Mouse (Mus musculus) erythroblast, adult 5-6 weeks (primary cell): Measurements from ENCODE around the gene Folr2. TPM values are rescaled to one million over a fixed set of nuclear protein-coding genes. Genes with fewer than 3 reads are reported as not detected.

Experiments used
- ATAC-seq: replicated peaks from 2 replicates; pipeline ENCODE4 v1.8.0; 2016; ENCODE audit warnings: moderate number of reproducible peaks, mild to moderate bottlenecking, moderate TSS enrichment, inconsistent platforms; ENCODE audit not compliant: poor library complexity, low FRiP score, severe bottlenecking
- total RNA-seq, 2 experiments: library from RNA; stranded (forward) in 1 of 2; stranded (reverse) in 1 of 2; fragments of 150-400 nt in 1 of 2; fragments of 200-764, 138-1000 nt in 1 of 2; gene quantifications; 2 replicates each; pipeline versions ENCODE4 v1.2.3 to v1.2.4; 2015 to 2017; ENCODE audit warnings: low replicate concordance in 2 of 2

Gene Folr2
- total RNA-seq (2015; ENCODE audit: low replicate concordance): 3.6 TPM in 1 of 2 replicates, not detected in the other
- total RNA-seq (2017; ENCODE audit: low replicate concordance): not detected in 2 replicates

DNA sequence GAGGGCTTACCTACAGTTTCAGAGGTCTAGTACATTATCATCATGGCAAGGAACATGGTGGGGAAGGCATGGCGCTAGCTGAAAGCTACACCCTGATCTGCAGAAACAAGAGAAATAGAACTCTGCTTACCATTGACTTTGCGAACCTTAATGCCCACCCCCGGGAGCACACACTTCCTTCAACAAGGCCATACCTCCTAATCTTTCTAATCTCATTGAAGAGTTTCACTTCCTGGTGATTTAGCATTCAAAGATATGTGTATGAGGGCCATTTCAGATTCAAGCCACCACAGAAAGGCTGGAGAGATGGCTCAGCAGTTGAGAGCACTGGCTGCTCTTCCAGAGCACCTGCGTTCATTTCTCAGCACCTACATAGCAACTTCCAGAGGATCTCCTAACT, at the start of gene Folr2:
Folr2 (minus strand) TSS at position 101 of the 400 bp plus-strand sequence.
- ATAC-seq: no peak

DNA sequence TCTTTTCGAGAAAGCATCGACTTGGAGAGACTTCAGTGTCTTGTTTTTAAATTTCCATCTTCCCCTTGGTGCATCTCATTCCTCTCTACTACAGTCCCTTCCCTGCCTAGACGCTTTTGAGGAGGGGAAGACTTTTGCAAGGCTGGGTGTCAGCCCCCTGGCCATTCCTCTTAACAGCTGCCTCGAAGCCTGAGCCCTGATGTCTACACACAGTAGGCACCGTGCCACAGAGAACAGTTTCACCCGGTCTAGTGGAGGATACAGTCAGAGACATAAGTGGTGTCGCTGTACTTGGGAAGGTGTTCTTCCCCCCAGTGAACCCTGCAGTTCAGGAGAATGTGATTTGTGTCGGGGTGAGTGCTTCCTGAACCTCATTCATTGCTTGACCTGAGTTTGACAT, 49.7 kb upstream of the Folr2 start:
- ATAC-seq: no peak

- ATAC-seq: no peak
Observed at GRCm38 (mm10) chr7:101906287-101906681, 49.3 kb upstream of the Folr2 start, which contains the start of gene Tomt. Tomt (minus strand) TSS chr7:101906359.

DNA sequence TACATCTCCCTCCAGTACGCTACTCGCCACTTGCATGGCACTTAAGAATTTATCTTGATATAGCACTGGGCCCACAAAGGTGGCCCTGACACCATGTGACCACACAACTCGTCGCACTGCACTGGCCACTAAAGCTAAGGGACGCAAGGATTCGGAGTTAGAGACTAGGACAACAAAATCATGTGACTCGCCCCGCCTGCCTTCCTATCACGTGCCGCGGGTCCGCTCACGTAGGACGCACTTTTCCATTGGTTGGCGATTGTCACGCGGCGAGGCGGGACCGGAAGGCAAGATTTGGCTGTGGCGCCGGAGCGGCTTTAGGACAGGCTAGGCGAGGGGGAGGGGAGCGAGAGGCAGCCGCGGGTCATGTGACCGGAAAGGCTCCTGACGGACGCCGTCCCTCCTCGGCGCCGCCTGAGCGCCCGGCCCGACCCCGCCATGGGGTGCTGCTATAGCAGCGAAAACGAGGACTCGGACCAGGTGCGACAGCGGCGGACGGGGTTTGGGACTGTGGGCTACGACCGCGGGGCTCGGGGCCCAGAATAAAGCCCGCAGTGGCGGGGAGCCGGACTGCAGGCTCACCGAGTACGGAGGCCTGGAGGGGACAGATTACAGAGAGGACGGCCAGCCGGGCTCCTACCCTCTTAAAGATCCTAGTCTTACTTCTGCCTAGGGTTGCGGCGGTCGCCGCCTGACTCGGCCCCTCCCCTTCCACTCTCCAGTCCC, 48.7 kb upstream of the Folr2 start, which contains the start of gene Lamtor1:
Lamtor1 (plus strand) TSS at position 344 of the 726 bp plus-strand sequence.
- ATAC-seq: peak; percentile 93

DNA sequence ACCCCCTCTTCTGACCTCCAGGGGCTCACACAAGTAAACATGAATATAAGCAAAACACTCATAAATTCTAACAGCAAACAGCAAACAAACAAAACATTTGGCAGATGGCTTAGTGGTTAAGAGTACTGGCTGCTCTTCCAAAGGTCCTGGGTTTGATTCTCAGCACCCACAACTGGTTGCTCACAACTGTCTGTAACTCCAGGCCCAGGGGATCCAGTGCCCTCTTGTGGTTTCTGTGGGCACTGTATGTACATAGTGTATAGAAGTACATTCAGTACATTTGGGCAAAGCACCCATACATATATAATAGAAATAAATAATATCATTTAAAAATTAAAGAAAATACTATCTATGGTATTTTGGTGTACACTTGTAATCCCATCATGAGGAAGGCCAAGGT, 45.9 kb upstream of the Folr2 start:
- no peak for ATAC-seq

DNA sequence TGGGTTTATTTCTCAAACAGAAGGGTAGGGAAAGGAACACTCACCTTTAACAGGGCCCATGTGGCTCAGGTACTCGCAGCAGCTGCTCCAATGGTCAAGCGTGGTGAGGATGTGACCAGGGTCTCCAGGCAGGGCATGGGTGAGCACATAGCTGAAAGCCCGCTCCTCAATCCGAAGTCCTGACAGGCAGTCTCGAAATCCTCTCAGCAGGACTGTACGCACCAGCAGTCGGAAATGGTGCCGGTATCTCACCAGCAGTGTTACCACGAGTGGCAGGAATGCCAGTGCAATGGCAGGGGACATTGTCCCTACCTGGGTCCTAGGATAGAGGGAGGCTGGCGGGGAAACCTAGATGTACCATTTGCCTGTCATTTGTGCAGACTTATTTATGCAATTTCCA, 45.0 kb upstream of the Folr2 start:
- ATAC-seq: no peak

GRCm38 (mm10) chr7:101900331-101901097, 43.5 kb upstream of the Folr2 start:
- ATAC-seq: no peak

DNA sequence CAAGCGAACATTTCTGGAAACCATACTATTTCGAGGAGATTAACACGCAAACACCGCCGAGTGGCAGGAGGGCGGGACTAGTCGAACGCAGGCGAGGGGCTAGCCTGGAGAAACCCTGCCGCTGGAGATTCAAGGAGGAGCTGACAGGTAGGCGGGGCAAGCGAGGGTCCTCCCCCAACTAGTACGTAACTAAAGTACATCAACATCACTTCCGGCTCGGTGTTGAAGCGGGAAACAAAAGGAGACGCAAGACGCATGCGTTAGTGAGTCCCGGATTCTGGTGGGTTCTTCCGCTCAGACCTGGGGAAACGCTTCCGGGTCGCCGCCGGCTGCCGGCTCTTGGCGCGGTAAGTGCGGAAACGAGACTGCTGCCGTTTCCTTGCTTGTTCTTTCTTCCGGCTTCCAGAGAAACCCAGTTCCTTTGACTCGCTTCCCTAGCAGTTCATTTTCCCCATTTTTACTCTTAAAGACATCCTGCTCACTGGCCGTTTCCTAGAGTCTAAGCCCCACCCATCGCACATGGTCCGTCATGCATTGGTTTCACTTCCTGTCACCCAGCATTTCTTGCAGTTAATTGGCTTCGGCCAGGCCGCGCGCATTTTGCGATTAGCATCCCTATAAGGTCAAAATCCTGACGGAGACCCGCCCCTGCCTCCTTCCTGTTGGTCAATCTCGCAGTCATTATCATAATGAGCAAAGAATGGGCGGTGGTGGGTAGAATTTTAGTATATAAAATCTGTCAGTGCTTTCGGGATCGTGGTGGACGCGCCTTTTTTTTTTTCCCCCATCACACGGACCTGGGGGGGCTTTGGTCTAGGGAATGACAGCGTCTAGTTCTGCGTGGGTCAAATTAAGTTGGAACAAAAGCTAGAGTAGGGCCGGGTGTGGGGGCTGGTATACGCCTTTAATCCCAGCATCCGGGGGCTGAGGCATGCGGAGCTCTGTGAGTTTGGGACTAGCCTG, 39.4 kb upstream of the Folr2 start:
- peak; percentile 94 for ATAC-seq

DNA sequence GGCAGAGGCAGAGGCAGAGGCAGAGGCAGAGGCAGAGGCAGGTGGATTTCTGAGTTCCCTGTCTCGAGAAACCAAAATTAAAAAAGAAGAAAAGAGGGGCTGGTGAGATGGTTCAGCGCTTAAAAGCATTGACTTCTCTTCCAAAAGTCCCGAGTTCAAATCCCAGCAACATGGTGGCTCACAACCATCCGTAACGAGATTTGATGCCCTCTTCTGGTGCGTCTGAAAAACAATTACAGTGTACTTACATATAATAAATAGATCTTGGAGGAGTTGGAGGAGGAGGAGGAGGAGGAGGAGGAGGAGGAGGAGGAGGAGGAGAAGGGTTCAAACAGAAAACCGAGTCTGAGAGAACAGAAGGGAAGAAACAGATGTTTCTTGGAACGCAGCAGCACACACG, 38.7 kb upstream of the Folr2 start:
- no peak for ATAC-seq

GRCm38 (mm10) chr7:101888460-101888859, 31.5 kb upstream of the Folr2 start:
- no peak for ATAC-seq

DNA sequence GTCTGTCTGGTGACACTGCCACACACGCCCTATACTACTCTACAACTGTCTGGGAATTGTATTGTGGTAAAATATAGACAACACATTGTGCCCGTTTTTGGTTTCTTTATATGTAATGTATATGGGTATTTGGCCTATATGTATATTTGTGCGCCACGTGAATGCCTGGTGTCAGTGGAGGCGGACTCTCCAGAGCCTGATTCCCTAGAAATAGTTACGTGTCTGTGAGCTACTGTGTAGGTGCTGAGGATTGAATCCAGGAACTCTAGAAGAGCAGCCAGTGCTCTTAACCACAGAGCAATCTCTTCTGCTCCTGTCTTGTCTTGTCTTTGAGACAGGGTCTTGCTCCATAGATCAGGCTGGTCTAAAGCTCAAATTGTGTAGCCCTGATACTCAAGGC, 29.3 kb upstream of the Folr2 start:
- ATAC-seq: no peak

GRCm38 (mm10) chr7:101884160-101884559, 27.2 kb upstream of the Folr2 start:
- ATAC-seq: no peak

DNA sequence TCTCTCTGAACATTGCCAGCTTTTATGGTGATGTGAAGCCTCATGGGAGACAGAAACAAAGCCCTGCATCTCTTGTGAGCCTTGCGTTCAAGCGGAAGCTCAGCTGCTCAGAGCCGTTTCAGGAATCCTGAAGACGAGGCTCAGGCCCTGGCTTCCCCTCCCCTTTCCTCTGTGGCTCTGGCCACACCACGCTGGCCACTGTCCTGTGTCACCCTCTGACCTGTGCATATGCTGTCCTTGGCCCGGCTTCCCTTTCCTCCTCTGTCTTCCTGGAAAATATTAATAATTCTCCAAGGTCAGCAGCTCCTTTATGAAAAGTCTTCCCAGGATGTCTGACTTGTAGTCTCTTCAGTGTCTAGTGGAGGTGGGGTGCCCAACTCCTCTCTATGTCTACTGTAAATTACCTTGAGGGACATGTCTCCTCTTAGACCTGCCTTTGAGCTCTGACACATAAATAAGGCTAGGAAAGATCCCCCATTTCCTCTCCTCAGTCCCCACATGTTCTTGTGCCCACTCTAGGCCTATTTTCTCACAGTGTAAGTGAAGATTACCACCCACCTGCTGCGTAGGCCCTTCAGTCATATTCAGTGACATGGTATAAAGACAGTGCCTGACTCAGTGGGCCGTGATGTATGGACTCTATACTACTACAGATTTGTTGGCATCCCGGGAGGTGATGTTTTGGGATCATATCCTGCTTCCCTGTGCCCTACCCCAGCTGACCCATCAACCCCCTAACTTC, 25.6 kb upstream of the Folr2 start:
- 0 out of 2 replicates have a peak, but pooled peaks have one; percentile 11 for ATAC-seq

- ATAC-seq: no peak
Observed at GRCm38 (mm10) chr7:101880855-101881254, 23.9 kb upstream of the Folr2 start.

DNA sequence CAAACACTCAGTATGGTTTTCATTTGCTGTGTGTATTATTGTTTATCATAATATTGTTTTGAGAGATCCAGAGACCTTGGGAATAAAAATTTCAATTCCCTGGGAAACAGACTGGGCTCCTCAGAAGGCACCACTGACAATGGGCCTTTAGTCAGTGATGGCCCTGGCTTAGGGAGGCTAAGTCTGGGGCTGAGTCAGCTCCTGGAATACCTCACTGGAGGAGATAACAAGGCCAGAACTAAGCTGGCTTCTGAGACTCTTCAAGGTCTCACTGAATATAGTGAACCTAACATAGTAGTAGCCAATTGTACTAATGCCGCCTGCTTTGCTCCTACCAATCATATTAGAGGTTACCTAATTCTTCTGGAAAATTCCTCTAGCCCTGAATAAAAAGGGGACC, 19.0 kb upstream of the Folr2 start:
- ATAC-seq: no peak

GRCm38 (mm10) chr7:101871296-101871695, 14.3 kb upstream of the Folr2 start:
- ATAC-seq: 0 out of 2 replicates have a peak, but pooled peaks have one; percentile 33

- ATAC-seq: no peak
Observed at GRCm38 (mm10) chr7:101870629-101871028, 13.6 kb upstream of the Folr2 start, which contains the start of gene Folr1. Folr1 (minus strand) TSS chr7:101870788.

GRCm38 (mm10) chr7:101869163-101869500, 12.1 kb upstream of the Folr2 start:
- ATAC-seq: no peak
